Mouse (Mus musculus) G1E (cell line): Measurements from ENCODE around the gene Pik3cd. TPM values are rescaled to one million over a fixed set of nuclear protein-coding genes. Genes with fewer than 3 reads are reported as not detected.

ENCODE experiments used
- ATAC-seq: 2 replicates; pipeline ENCODE4 v1.8.0; 2016; ENCODE audit warnings: mild to moderate bottlenecking; ENCODE audit not compliant: insufficient number of reproducible peaks, poor library complexity, low FRiP score, severe bottlenecking; ENCODE audit errors: extremely low read depth
- DNase-seq: peaks from one replicate; pipeline ENCODE4 v3.0.0; 2012; ENCODE audit warnings: low spot score
- H3K27me3 ChIP-seq: 2 replicates; pipeline ENCODE4 v1.6.1; 2012; ENCODE audit warnings: mild to moderate bottlenecking, low read length, inconsistent platforms; ENCODE audit not compliant: insufficient read depth
- H3K36me3 ChIP-seq: replicated peaks from 2 replicates; pipeline ENCODE3; 2012; ENCODE audit warnings: mild to moderate bottlenecking, inconsistent platforms
- H3K4me1 ChIP-seq: 2 replicates; pipeline ENCODE4 v1.6.1; 2012; ENCODE audit warnings: low read depth, low read length, inconsistent platforms, mixed read lengths; ENCODE audit not compliant: insufficient read depth
- H3K4me3 ChIP-seq: 2 replicates; pipeline ENCODE4 v1.5.1; 2012; ENCODE audit warnings: low read depth, mild to moderate bottlenecking, inconsistent platforms, low read length, moderate library complexity, mixed read lengths
- H3K9me3 ChIP-seq: replicated peaks from 2 replicates; pipeline ENCODE4 v1.6.1; 2012; ENCODE audit warnings: inconsistent platforms
- CTCF ChIP-seq: IDR thresholded peaks from 2 replicates; pipeline ENCODE4 v1.5.1; 2012; ENCODE audit warnings: low read depth, low read length, inconsistent platforms, mixed read lengths
- GATA1 ChIP-seq: IDR thresholded peaks from 2 replicates; pipeline ENCODE4 v1.6.1; 2012; ENCODE audit warnings: borderline replicate concordance, low read length, inconsistent platforms, mixed read lengths
- GATA2 ChIP-seq: IDR thresholded peaks from 2 replicates; pipeline ENCODE4 v1.6.1; 2012; ENCODE audit warnings: low read depth, low read length, inconsistent platforms, borderline replicate concordance
- POLR2AphosphoS5 ChIP-seq: IDR thresholded peaks from 2 replicates; pipeline ENCODE4 v1.6.1; 2012; ENCODE audit warnings: low read depth, low read length, inconsistent platforms; ENCODE audit not compliant: insufficient replicate concordance
- TAL1 ChIP-seq: conservative IDR thresholded peaks from 2 replicates; pipeline ENCODE4 v1.6.1; 2012; ENCODE audit warnings: low read depth, low read length, inconsistent platforms, mixed read lengths
- polyA plus RNA-seq: library from polyadenylated mRNA; stranded (reverse); fragments of >175 nt; gene quantifications from 2 replicates; pipeline ENCODE4 v1.2.3, GENCODE M21; 2012
- total RNA-seq, 2 experiments: library from RNA; stranded (forward) in 1 of 2; stranded (reverse) in 1 of 2; fragments of 200-1000 nt in 1 of 2; fragments of >200 nt in 1 of 2; fragmentation: Nextera tagmentation in 1 of 2; gene quantifications; 2 replicates each; pipeline ENCODE4 v1.2.3; 2014 to 2017

The Pik3cd gene
- total and polyA plus RNA-seq, 3 experiments, result 17.3 to 40.3 (median 24.0) TPM

DNA sequence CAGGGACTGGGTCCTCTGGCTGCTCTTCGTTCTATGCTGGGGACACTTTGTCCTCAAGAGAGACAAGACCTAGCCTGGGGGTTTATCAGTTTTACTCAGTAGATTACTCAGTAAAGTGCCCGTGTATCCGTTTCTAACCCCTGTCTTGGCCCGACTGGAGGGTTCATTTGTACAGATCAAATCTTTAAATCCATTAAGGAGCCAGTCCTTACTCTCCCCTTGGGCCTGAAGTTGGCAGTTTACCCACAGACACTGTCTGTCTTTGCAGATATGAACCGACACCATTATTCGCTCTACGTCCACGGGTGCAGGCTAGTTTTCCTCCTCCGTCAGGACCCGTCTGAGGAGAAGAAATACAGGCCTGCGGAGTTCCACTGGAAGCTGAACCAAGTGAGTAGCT, 67.4 kb downstream of the Pik3cd start:
- DNase-seq (no peak), ATAC-seq (no peak)
- Histone ChIP-seq H3K4me1 (peaks cover 22% of the 10 kb centered on the region), H3K27me3 (no peaks in the 10 kb centered on the region), H3K4me3 (no peak overlapping the region), H3K36me3 (peaks cover 20% of the 10 kb centered on the region), H3K9me3 (no peaks in the 10 kb centered on the region)
- no peak for TF ChIP-seq POLR2AphosphoS5
- no peak for TF ChIP-seq CTCF
- TF ChIP-seq GATA1, result no peak
- no peak for TF ChIP-seq TAL1

DNA sequence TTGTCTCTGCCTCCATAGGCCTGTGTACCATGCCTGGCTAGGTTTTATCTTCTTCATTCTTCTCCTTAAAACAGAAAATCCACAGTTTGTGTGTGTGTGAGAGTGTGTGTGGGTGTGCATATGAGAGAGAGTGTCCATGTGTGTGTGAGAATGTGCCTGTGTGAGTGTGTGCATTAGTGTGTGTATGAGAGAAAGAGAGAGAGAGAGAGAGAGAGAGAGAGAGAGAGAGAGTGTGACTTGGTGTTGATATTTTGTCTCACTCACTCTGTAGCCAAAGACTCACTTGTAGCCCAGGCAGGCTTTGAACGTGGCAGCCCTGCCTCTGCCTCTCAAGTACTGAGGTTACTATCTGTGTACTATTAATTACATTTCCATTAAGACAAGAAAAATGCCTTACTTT, 68.2 kb downstream of the Pik3cd start:
- no peak for TF ChIP-seq CTCF
- no peak for TF ChIP-seq GATA1
- TF ChIP-seq TAL1, result no peak
- TF ChIP-seq POLR2AphosphoS5, result no peak
- TF ChIP-seq GATA2, result no peak
- no peak for ATAC-seq

DNA sequence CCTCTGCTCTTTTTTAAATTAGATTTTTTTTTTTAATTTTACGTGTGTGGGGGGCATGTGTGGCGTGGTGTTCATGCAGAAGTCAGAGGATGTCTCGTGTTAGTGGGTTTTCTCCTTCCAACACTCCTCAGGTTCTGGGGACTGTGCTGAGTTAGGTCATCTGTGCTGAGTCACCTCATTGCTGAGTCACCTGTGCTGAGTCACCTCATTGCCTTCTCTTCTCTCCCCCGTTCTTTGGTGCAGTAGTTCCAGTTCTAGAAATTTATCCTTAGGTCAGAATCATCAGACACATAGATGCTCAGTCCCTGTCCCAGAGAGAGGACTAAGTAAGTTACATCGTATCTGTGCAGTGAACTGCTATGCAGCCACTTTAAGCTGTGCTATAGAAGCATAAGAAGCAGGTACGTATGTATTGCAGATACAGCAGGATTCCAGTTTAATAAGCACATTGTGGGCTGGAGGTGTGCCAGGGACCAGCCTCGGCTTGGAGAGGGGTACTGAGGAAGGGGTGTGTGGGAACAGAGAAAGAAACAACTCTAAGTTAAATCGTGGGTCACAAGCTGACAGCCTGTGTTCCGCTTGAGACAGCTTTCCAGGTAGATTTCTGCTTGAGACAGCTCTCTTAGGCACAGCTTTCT, 69.6 kb downstream of the Pik3cd start:
- H3K9me3 ChIP-seq, result no peaks in the 10 kb centered on the region
- H3K36me3 ChIP-seq, result peaks cover 3% of the 10 kb centered on the region
- TF ChIP-seq GATA1 (no peak), GATA2 (no peak), TAL1 (no peak), CTCF (no peak)
- no peak for DNase-seq
- H3K4me1 ChIP-seq, result peaks cover 22% of the 10 kb centered on the region
- ATAC-seq, result no peak
- H3K4me3 ChIP-seq, result no peak overlapping the region
- no peaks in the 10 kb centered on the region for H3K27me3 ChIP-seq

More for the DNA sequence above, 68.2 kb downstream of the Pik3cd start:
- DNase-seq, result no peak
- Histone ChIP-seq H3K27me3 (no peaks in the 10 kb centered on the region), H3K36me3 (peaks cover 15% of the 10 kb centered on the region), H3K4me1 (peaks cover 22% of the 10 kb centered on the region), H3K9me3 (no peaks in the 10 kb centered on the region), H3K4me3 (no peak overlapping the region)

DNA sequence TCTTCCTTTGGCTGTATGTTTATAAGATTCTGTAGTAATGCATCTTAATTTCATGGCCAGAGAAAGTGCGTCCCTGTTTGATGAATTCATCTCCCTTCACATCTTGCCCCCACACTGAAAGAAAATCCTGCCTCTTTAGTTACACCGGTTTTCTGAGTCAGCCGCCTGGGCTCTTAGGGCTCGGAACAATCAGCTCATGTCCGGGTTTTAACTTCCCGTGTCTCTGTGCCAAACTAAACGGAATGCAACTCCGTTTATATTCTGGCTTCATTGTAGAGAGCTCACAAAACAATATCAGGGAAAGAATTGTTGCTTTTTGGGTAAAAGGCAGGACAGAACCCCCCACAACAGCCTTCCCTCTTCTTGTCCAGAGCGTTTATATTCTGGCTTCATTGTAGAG, 73.6 kb downstream of the Pik3cd start:
- Histone ChIP-seq H3K4me3 (no peak overlapping the region), H3K36me3 (no peaks in the 10 kb centered on the region), H3K9me3 (no peaks in the 10 kb centered on the region), H3K4me1 (peaks cover 14% of the 10 kb centered on the region), H3K27me3 (peaks cover 5% of the 10 kb centered on the region; the same call in 1 of the 2 replicates)
- no peak for TF ChIP-seq TAL1
- TF ChIP-seq CTCF, result no peak
- no peak for TF ChIP-seq GATA2
- no peak for TF ChIP-seq GATA1
- TF ChIP-seq POLR2AphosphoS5, result no peak
- DNase-seq (no peak), ATAC-seq (no peak)

DNA sequence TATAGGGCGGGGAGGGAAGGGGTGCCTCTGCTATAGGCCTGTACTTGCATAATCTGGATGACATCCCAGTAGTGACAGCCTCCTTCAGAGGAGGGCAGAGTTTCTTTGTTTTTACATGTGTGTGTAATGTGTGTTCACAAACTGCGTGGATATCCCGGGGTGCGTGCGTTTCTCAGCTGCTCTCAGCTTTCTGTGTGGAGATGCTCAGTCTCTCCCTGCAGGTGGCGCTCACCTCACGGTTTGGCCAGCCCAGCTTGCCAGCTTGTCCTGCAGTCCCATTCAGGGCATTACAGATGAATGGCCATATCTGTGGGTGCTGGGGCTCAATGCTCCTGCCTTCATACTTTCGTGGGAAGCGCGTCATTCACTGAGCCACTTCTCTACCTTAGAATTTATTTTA, 74.0 kb downstream of the Pik3cd start:
- no peaks in the 10 kb centered on the region for H3K9me3 ChIP-seq
- peak; percentile 50 for TF ChIP-seq CTCF
- TF ChIP-seq POLR2AphosphoS5, result no peak
- H3K4me1 ChIP-seq, result peaks cover 14% of the 10 kb centered on the region
- no peaks in the 10 kb centered on the region for H3K36me3 ChIP-seq
- H3K4me3 ChIP-seq, result no peak overlapping the region
- H3K27me3 ChIP-seq, result peaks cover 9% of the 10 kb centered on the region; the same call in 1 of the 2 replicates
- peak; percentile 29 for DNase-seq
- no peak for ATAC-seq

DNA sequence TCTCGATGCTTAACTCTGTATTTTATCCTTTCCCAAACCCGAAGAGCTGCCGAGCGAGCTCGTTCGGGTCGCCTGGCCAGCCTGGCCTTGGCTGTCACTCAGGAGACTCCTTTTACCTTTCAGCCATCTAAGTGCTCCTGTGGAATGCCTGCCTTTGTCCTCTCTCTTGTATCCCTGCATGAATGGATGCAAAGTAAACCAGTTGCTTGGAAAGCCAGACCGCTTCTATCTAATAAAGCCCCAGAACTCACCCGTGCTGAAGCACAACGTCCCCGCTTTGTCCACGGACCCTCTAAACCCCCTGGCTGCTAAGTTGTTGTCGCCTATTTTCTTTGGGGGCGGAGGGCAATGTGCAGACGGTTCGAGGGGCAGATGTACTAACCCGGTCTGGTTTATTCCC, 75.6 kb downstream of the Pik3cd start:
- ATAC-seq, result no peak
- Histone ChIP-seq H3K27me3 (peaks cover 11% of the 10 kb centered on the region; the same call in 1 of the 2 replicates), H3K9me3 (no peaks in the 10 kb centered on the region), H3K4me1 (peaks cover 2% of the 10 kb centered on the region; the same call in 1 of the 2 replicates), H3K4me3 (no peak overlapping the region), H3K36me3 (no peaks in the 10 kb centered on the region)
- TF ChIP-seq GATA1 (no peak), GATA2 (no peak), TAL1 (no peak), POLR2AphosphoS5 (no peak), CTCF (no peak)
- no peak for DNase-seq

DNA sequence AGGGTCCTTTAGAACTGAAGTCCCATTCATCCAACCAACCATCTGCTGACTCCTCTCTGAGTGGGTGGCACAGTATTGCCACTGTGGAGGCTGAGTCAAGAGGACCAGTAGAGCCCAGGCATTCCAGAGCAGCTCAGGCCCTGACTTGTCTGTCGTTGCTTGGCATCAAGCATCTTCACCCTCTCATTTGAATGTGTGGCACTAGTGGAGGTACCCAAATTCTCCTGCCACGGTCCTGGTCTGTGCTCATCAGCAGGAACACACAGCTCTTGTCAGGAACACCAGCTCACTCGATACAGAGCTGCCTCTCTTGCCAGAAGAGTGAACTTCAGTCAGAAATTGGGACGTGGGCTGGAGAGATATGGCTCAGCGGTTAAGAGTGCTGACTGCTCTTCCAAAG, 78.7 kb downstream of the Pik3cd start:
- DNase-seq (no peak), ATAC-seq (no peak)
- H3K9me3 ChIP-seq, result no peaks in the 10 kb centered on the region
- no peak overlapping the region for H3K4me3 ChIP-seq
- peaks cover 21% of the 10 kb centered on the region for H3K27me3 ChIP-seq
- no peak for TF ChIP-seq CTCF
- no peak for TF ChIP-seq POLR2AphosphoS5
- no peak for TF ChIP-seq GATA2
- TF ChIP-seq GATA1, result no peak
- TF ChIP-seq TAL1, result no peak
- no peaks in the 10 kb centered on the region for H3K36me3 ChIP-seq
- H3K4me1 ChIP-seq, result no peaks in the 10 kb centered on the region
